Mouse (Mus musculus) olfactory bulb, adult 2 months (tissue): ENCODE measurements around the gene Cnot10.

Experiments used
- CTCF ChIP-seq: fragments of 200-500 bp; IDR thresholded peaks from 2 replicates; pipeline ENCODE4 v1.5.1; 2012; ENCODE audit warnings: low read depth, mild to moderate bottlenecking, low read length, moderate library complexity; ENCODE audit not compliant: insufficient read depth
- POLR2A ChIP-seq: fragments of 200-500 bp; IDR thresholded peaks from 2 replicates; pipeline ENCODE4 v1.6.1; 2012; ENCODE audit warnings: mild to moderate bottlenecking, low read depth, low read length, moderate library complexity; ENCODE audit not compliant: insufficient read depth

- TF ChIP-seq CTCF (no peak), POLR2A (no peak)
Observed at GRCm38 (mm10) chr9:114655356-114655755, 15.4 kb upstream of the Cnot10 start.
